Mouse (Mus musculus) bone marrow, adult 2 months (tissue): ENCODE results near the gene Maml2.

Experiments
- CTCF ChIP-seq: fragments of 200-500 bp; IDR thresholded peaks from 2 replicates; pipeline ENCODE4 v1.5.1; 2011; ENCODE audit warnings: low read length, control low read depth; ENCODE audit not compliant: control insufficient read depth, insufficient read depth
- POLR2A ChIP-seq: fragments of 200-500 bp; IDR thresholded peaks from 2 replicates; pipeline ENCODE4 v1.6.1; 2011; ENCODE audit warnings: low read depth, mild to moderate bottlenecking, control low read depth, low read length, borderline replicate concordance; ENCODE audit not compliant: control insufficient read depth

- TF ChIP-seq CTCF (no peak), POLR2A (no peak)
Measured at GRCm38 (mm10) chr9:13459371-13459770, 161.6 kb downstream of the Maml2 start.
